Mouse (Mus musculus): ENCODE measurements around the gene Cep170. TPM values are rescaled to one million over a fixed set of nuclear protein-coding genes. Genes with fewer than 3 reads are reported as not detected.
A peak's percentile ranks its signal among the peaks of the same experiment; 100 is the strongest.
"Not testable (repeated sequence)": the region's sequence is repeated elsewhere in the genome, so short reads cannot be mapped to it uniquely, and the experiment has no call there.

Gene Cep170
- total RNA-seq (2021) (10 to 100 TPM; 32.3 to 37.8 TPM), polyA plus RNA-seq (2012; rRNA removed) (1.7 and 2.2 TPM in 2 replicates)
- long read RNA-seq: 0 reads

- peak; percentile 98 for DNase-seq
Measured at GRCm38 (mm10) chr1:176814036-176814420, at the start of gene Cep170. Gene Cep170, minus strand, starts transcription at chr1:176814067.

GRCm38 (mm10) chr1:176861981-176862644 is 48.2 kb upstream of the Cep170 start:
- peak; percentile 53 for DNase-seq

GRCm38 (mm10) chr1:176852813-176853590 is 39.1 kb upstream of the Cep170 start:
- DNase-seq: no peak

- peak; percentile 55 for DNase-seq
Measured at GRCm38 (mm10) chr1:176851401-176851800, 37.5 kb upstream of the Cep170 start.

- no peak for DNase-seq
Measured at GRCm38 (mm10) chr1:176849377-176849776, 35.5 kb upstream of the Cep170 start.

- no peak for DNase-seq
Measured at GRCm38 (mm10) chr1:176848613-176849290, 34.9 kb upstream of the Cep170 start.

- no peak for DNase-seq
Measured at GRCm38 (mm10) chr1:176847118-176847859, 33.4 kb upstream of the Cep170 start.

- no peak for DNase-seq
Measured at GRCm38 (mm10) chr1:176845082-176845977, 31.5 kb upstream of the Cep170 start.

- DNase-seq: not testable (repeated sequence)
Measured at GRCm38 (mm10) chr1:176836562-176836961, 22.7 kb upstream of the Cep170 start.

- DNase-seq: peak; percentile 53
Measured at GRCm38 (mm10) chr1:176835501-176836294, 21.8 kb upstream of the Cep170 start.

- DNase-seq: peak; percentile 41
Measured at GRCm38 (mm10) chr1:176834880-176835279, 21.0 kb upstream of the Cep170 start.

- DNase-seq: peak; percentile 39
Measured at GRCm38 (mm10) chr1:176833948-176834347, 20.1 kb upstream of the Cep170 start.

- DNase-seq: no peak
Measured at GRCm38 (mm10) chr1:176833257-176833656, 19.4 kb upstream of the Cep170 start.

- DNase-seq: no peak
Measured at GRCm38 (mm10) chr1:176832607-176833006, 18.7 kb upstream of the Cep170 start.

GRCm38 (mm10) chr1:176832071-176832470 is 18.2 kb upstream of the Cep170 start:
- no peak for DNase-seq

- no peak for DNase-seq
Measured at GRCm38 (mm10) chr1:176828666-176829065, 14.8 kb upstream of the Cep170 start.

GRCm38 (mm10) chr1:176827945-176828485 is 14.1 kb upstream of the Cep170 start:
- DNase-seq: no peak

- peak; percentile 94 for DNase-seq
Measured at GRCm38 (mm10) chr1:176827365-176827764, 13.5 kb upstream of the Cep170 start.

GRCm38 (mm10) chr1:176826931-176827330 is 13.1 kb upstream of the Cep170 start:
- DNase-seq: no peak

GRCm38 (mm10) chr1:176826186-176826585 is 12.3 kb upstream of the Cep170 start:
- DNase-seq: peak; percentile 73

Data from adrenal gland, adult 2 months (tissue).